Mouse (Mus musculus): ENCODE results near the gene Abhd10. TPM values are rescaled to one million over a fixed set of nuclear protein-coding genes. Genes with fewer than 3 reads are reported as not detected.
A peak's percentile ranks its signal among the peaks of the same experiment; 100 is the strongest.

Abhd10 gene
- total RNA-seq, 2 experiments from 2014 or later, result 14.2 to 27.5 TPM

DNA sequence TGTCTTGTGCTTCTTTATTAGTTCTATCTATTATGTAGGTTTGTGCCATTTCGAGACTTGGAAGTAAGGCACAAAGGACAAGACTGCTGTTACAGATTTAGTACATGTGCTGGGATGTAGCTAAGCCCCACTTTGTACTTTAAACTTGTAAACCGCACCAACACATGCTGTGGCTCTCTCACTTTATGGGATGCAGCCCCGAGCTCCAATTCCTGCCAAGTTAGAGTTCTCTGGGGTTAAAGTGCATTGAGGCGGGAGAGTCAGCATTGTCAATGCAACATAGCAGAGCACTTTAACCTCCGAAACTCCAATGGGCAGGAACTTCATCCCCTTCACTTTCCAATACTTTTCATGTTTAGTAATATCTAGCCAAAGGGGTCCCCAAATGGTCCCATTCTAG is 13.6 kb downstream of the Abhd10 start:
- DNase-seq (ENCODE audit: low spot score in 2 of 2), result no peak

DNA sequence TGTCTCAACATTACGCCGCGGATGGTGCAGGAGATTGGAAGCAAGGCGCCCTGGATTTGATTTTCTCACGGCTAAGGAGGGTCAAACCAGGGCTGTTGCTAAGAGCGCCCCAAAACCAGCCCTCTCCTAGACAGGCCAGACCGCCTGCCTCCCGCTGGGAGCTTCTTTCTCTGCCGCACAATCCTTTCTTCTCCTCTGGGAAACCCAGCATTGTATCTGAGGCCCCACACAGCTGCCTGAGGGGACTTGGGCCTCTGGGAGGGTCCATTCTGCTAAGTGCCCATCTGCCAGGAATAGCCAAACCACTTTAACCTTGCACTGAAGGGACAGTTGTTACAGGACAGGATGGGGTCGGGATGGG is 18.0 kb downstream of the Abhd10 start:
- no peak for DNase-seq (ENCODE audit: low spot score in 2 of 2)

DNA sequence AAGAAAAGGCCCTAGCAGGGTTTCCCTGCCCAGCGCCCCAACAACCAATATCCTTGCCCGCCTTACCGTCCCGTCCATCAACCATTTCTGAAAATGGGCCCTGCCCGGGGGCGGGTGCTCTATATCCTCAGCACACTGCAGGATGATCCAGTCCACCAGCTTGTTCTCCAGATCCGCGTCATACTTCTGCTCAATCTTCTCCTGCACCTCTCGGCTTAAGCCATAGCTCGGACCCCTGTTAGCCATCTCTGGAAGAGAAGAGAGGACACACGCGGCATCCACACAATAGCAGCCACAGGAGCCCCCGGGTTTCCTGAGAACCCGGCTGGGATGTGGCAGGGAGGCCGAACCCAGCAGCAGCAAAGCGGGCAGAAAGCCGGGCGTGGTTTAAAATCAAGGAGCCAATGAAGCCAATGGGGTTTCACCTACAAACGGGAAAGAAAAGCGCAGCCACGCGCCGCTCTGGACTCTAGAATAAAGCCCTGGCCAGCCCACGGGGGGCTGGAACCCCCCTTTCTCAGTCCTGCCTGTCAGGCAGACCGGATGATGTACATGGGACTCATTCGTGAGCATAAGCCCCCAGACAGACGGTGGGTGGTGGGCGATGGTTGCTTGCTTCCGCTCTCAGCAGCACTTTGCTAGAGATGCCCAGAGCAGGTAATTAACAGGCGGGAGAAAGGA is 18.6 kb downstream of the Abhd10 start, which contains the start of gene Tagln3:
TSS of gene Tagln3 (minus strand) at position 548 of the 681 bp plus-strand sequence.
- peak in 1 of 2 experiments; percentile 21 for DNase-seq (ENCODE audit: low spot score in 2 of 2)

DNA sequence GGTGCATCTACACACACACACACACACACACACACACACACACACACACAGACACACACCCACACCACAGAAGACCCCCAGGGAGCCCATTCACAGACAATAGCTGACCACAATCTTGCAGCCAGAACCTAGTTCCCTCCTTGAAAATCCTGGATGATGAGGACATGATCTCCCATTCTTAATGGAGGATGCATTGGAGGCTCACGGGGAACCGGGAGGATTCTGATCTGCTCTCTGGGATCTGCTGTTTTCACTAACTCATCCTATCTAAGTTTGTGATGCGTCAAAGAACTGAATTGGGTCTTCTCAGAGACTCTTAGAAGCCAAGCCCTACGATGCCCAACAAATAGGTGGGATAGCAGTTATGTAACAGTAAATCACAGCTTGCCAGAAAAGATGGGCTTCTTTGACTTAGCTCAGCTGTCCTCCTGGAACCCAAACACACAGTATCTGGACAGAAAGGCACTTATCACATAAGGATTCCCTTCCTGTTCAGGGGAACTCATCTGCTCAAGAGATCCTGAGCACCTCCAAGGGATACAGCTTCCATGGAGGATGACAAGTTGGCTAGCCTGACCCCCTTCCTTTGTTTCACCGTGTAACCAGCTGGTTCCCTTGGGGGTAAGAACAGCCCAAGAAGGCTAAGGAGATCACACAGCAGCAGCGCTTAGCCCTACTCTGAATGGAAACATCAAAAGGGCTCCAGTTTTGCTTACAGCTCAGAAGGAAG is 19.4 kb downstream of the Abhd10 start:
- no peak for DNase-seq (ENCODE audit: low spot score in 2 of 2)

DNA sequence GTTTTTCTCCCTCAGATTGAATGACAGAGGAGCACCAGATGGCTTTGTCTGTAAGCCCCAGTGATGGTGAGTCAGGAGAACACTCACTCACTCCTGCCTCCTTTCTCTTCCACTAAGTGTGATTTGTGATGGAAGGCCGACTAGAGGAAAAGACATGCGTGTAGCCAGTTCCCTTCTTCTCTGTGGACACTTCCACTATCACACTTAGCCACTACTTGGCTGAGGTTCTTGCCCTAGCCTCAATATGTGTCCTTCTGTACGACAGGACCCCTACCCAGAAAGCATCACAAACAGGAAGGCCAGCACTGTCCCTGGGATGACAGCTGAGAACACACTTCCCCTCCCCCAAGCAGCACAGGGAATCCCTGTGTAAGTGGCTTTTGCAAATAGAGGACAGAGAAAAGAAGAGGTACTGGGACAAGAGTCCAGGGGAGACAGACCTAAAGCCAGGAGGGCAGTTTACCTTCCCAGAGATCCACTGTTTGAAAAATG is 20.2 kb downstream of the Abhd10 start:
- DNase-seq (ENCODE audit: low spot score in 2 of 2), result no peak

DNA sequence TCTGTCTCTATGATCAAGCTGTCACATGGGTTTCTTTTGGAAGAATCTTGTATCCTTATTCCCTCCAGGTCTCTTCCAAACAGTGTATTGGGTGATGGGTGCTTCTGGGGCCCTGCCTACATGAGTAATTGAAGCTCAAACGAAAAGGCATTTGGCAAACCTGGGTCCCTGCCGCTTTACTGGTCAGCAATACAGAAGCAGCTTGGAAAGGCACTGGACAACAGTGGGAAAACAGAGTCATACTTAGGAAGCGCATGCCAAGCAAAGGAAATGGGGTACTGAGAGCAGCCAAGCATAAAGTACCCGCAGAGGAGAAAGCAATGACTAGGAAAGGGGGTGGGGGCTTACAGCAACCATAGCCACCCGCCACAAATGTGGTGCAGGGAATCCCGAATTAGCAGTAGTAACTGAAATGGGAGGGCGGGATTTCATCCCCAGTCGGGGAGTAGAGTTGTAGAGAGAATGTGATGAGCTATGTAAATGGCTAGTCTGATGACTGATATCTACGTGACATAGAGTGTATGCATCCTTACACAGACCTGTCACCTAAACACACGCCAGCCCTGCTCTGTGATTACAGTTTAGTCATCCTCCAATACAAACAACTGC is 22.6 kb downstream of the Abhd10 start:
- no peak for DNase-seq (ENCODE audit: low spot score in 2 of 2)

DNA sequence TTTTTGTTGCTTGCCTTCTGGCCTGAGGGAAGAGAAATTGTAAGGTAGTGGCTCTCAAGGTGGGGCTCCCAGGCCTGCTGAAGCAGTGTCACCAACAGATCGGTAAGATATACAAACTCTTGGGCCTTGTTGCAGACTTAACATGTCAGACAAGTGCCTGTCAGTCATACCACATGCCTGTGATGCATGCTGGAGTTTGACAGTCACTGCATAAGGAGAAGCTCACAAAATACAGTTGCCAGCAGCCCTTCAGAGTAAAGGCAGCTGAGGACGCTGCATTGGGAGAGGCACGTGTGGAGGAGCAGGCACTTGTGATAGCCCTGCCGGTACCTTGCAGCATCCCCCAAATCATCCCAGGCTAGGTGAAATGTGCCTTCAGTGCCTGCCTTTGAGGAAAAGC is 24.5 kb downstream of the Abhd10 start:
- no peak for DNase-seq (ENCODE audit: low spot score in 2 of 2)

DNA sequence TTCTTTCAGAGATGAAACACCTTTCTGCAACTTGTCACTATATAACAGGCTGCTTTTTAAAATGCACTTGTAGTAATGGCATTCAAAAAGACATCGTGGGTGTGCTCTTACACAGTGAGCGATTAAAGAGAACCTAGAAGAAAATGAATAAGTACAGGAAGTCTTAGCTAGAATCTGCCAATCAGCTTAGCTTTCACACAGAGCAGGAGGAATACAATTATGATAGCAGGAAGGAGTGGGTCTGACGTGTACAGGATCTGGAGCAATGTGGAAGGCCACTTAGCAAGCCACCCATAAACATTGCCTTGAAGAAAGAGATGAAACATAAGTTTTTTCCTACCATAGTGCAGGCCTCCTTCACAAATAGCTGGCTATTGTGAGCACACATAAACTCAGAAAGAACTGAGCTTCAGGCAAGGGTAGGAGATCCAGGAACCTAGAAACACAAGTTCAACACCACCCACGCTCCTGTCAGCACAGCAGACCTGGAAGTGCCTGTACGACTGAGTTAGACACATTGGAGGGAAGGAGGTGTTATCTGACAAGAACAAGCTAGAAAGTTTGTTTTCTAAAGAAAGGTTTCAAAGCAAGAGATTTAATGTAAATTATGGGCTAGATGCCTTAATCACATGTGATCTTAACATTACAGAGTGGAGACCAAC is 28.1 kb downstream of the Abhd10 start:
- no peak for DNase-seq (ENCODE audit: low spot score in 2 of 2)

DNA sequence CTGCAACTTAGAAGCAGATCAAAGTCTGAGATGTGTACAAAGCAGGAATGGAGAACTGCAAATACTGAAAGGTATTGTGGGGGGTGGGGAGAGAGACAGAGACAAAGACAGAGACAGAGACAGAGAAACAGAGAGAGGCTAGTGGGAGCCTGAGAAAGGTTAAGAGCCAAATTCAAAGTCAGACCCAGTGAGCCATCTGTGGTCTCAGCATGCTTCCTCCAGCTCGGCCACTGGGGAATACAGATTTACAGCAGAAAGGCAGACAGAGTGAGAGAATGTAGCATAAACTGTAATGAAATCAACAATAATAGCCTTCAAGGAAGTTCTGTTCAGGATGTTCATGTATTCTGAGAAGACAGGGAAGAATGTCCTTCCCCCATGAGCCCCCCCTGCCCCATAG is 28.9 kb downstream of the Abhd10 start:
- no peak for DNase-seq (ENCODE audit: low spot score in 2 of 2)

DNA sequence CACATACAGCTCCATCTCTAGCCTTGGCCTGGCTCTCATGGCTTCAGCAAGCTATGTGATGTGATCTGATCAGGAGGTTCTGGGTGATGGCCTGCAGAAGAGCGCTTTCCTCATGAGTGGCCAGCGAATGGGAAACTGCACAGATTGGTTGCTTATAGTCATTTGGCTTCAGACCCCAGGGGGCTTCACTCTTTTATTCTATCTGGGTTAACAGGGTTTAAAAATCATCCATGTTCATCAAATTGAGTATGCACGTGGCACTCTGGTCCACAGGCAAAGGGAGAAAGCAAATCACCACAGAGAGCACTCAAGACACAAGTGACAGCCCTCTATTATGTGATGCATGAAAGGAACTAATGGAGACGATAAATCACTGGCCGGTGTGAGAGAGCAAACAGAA is 29.5 kb downstream of the Abhd10 start:
- no peak for DNase-seq (ENCODE audit: low spot score in 2 of 2)

DNA sequence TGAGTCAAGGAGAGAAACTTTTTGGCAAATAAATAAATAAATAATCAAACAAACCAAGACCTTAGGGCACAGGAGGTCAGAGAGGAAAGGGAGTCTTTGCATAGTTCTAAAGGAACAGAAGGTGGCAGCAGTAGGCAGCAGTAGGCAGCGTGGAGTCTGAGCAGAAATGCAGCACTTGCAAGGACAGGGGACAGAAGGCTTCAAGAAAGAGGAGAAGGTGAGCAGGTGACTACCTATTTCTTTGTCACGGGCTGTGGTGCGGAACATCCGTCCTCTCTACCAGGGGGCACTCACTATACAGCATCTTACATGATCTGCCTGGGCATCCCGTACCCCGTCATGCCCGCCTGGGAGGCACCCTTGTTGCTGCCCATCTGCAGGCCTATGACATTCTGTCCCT is 31.5 kb downstream of the Abhd10 start:
- DNase-seq (ENCODE audit: low spot score in 2 of 2), result no peak

DNA sequence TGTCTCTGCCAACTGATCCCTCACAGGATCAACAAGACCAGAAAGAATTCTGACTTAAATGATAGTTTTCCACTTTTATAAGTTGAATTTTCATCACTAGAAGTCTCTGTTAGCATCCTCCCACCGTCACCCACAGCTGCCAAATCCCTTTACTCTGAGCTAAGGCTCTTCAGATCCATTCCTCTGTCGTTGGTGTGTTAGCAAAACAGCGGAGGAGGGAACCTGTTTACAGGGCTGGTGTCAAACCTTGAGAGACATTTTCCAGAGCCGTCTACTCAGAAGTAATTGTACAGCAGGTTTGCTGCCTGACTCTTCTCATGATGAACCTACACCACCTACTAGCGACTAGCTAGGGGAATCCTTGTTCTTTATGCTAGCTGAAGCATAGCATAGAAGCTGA is 43.5 kb downstream of the Abhd10 start:
- no peak for DNase-seq (ENCODE audit: low spot score in 2 of 2)

DNA sequence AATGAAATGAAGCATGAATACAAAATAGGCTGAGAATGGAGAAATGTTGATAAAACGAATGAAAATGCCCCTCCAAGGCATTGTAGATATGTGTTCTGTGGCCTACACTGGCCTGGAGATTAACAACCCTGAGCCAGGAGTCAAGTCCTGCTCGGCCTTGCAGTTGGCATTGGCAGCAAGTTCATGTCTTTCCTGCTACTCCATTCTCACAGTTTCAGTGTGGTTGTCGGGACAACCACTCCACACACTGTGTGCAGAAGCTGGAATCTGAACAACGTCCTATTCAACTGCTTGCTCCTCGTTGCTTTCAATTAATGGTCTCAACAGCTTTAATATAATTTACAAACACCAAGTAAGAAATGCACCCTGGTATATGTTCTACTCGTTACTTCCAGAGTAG is 44.8 kb downstream of the Abhd10 start:
- no peak for DNase-seq (ENCODE audit: low spot score in 2 of 2)

DNA sequence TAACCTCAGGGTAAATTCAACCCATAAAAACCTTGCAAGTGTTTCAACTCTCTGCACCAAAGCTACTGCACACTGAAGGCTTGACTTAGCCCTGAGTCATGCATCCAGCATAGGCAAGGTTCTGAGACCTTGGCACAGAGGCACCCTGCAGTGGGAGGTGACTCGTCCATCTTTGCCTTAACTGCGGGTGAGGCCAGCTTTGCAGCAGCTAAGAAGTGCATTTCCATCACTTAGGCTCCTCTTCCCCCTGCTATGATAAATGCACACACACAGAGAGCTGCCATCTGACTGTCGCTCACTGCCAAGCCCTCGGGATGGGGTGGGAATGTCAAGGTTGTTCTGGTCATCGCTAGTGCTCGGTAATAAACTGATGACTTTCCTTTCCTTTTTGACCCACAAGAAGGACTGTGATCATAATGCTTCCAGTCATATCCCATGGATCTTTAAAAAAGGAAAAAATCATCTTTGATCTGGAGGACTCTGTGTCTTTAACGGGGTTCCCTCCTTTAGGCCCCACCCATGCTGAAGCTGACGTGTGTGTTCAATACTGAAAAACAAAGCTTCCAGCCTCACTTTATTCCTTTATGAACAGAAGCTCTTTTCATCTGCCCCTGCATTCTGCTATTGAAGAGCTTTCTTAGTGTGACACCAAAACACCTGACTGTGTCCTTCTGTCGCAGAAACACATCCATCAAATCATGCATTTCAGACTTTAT is 47.2 kb downstream of the Abhd10 start:
- peak in 1 of 2 experiments; percentile 23 for DNase-seq (ENCODE audit: low spot score in 2 of 2)

DNA sequence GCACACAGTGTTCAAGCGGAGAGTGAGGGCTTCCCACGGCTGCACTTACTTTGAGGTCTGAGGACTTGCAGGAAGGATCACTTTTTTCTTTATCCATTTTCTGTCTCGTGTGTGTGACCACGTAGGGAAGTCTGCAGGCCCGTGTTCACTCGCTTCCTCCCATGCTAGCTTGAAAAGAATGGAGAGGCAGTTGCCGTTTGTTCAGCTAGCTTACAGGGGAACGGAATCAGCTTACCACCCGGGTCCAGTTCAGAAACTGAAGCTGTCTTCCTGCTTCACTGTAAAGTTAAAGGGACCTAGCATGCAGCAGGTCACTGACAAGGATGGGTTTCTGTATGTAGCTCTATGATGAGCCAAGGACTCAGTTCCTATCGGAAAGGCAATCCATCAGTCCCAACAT is 49.2 kb downstream of the Abhd10 start, which contains the start of gene Tmprss7:
TSS of gene Tmprss7 (minus strand) at position 101 of the 400 bp plus-strand sequence.
- DNase-seq (ENCODE audit: low spot score in 2 of 2), result no peak

DNA sequence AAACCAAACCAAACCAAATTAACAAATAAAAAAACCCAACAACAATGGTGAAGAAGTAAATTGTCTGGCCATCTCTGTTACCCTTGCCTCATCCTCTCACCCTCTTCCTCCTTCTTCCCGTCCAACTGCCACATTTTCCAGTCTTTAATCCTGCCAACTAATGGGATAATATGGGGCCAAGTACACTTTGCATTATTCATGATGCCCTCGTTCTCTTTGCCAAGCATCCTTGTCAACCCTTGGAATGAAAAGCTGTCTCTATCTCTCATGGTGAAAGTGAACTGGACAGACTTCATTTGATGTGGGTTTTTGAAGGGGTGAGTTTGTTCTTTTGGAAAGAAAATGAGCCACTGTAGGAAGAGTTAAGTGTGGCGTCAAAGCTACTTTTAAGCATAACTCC is 49.9 kb downstream of the Abhd10 start:
- no peak for DNase-seq (ENCODE audit: low spot score in 2 of 2)

DNA sequence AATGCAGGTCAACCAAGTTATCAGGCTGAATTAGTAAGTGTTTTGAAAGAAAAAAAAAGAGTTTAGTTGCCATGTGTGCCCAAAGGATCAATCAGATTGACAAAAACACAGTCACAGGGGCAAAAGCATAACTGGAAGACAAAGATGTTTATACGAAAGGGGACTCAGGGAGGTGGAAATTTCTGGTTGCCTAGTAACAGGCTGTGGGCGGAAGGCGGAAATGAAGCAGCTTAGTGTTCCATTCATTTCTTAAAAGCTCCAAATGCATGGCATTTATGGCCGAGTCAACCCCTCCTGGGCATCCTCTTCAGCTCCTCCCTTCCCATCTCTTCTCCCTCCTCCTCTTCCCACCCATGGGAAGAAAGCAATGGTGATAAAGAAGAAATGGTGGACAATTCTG is 52.6 kb downstream of the Abhd10 start:
- no peak for DNase-seq (ENCODE audit: low spot score in 2 of 2)

DNA sequence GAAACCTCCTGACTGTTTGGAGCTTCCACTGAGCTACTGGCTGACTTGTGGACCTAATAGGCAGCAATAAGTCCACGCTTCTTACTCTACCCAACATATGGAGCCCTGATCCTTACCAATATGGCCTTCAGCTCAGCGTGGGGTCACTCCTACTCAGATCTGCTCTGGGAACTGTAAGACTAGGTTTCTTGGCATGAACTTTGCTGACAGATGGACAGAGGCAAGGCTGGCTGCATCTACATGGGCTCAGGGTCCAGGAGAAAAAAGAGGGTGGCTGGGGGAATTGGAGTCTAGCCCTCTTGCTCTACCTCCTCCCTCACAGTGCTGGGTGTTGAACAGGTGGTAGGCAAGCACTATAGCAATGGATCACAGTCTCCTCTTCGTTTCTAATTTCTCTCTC is 55.9 kb downstream of the Abhd10 start:
- no peak for DNase-seq (ENCODE audit: low spot score in 2 of 2)

DNA sequence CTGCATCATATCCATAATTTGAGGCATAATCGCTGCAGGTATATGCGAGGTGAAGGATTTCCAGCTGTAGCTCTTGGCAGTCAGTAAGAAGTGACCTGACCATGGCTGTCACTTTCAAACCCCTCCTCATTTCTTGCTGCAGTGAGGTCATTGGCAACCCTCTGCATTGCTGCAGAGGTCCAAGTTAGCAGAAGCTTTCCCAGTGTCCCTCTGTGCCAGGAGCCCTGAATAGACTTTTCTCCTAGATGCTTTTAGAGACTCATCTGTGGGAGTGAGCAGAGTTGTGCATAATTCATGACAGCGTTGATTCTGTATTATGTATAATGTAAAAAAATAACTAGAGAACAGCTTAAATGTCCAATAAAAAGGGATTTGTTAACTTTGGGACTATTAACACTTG is 57.5 kb downstream of the Abhd10 start:
- DNase-seq (ENCODE audit: low spot score in 2 of 2), result no peak

DNA sequence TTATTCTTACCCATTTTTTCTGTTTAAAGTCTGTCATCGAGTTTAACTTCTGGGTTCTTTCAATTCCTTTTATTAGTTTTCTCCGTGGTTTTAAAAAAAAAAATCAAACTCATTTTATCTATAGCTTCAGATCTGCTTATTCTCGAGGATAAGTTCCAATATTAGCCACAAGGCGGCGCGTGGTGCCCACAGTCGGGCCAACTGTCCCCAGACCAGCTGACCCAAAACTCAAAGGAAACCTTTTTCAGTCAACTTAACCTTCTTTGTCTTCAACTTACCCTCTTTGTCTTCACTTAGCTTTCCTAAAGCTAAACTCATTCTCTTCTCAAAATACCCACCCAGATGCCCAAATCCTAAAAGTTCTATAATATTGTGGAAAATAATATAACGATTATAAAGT is 57.9 kb downstream of the Abhd10 start:
- DNase-seq (ENCODE audit: low spot score in 2 of 2), result peak; percentile 71 to 73

Measured in adrenal gland, adult 18-20 months (tissue).